Mouse (Mus musculus) lung, embryonic 14.5 days (tissue): ENCODE measurements around the gene Gm49384. TPM values are rescaled to one million over a fixed set of nuclear protein-coding genes. Genes with fewer than 3 reads are reported as not detected.

Experiments used
- ATAC-seq: fragments of 200-750 bp; cut with Nextera tagmentation; 2 replicates; pipeline ENCODE4 v1.8.0; 2017; ENCODE audit warnings: mild to moderate bottlenecking, moderate TSS enrichment, moderate library complexity; ENCODE audit not compliant: insufficient read depth
- DNase-seq: peaks from one replicate; pipeline ENCODE4 v3.0.0-alpha.2; 2015
- H3K27ac ChIP-seq: fragments of 300-500 bp; sonication (generic); 2 replicates; pipeline ENCODE4 v1.5.1; 2014; ENCODE audit warnings: low read depth, mild to moderate bottlenecking, moderate library complexity
- H3K27me3 ChIP-seq: fragments of 300-500 bp; sonication (generic); 2 replicates; pipeline ENCODE4 v1.6.1; 2014; ENCODE audit warnings: low read length, control low read depth; ENCODE audit not compliant: insufficient read depth
- H3K36me3 ChIP-seq: fragments of 300-500 bp; sonication (generic); 2 replicates; pipeline ENCODE4 v1.6.1; 2014; ENCODE audit warnings: control low read depth; ENCODE audit not compliant: insufficient read depth
- H3K4me1 ChIP-seq: fragments of 300-500 bp; sonication (generic); 2 replicates; pipeline ENCODE4 v1.6.1; 2014; ENCODE audit warnings: antibody characterized with exemption, control low read depth; ENCODE audit not compliant: insufficient read depth
- H3K4me2 ChIP-seq: fragments of 300-500 bp; sonication (generic); 2 replicates; pipeline ENCODE4 v1.6.1; 2014; ENCODE audit warnings: mild to moderate bottlenecking
- H3K4me3 ChIP-seq: fragments of 300-500 bp; sonication (generic); 2 replicates; pipeline ENCODE4 v1.5.1; 2014; ENCODE audit warnings: low read depth, low read length
- H3K9ac ChIP-seq: fragments of 300-500 bp; sonication (generic); 2 replicates; pipeline ENCODE4 v1.6.1; 2014
- H3K9me3 ChIP-seq: fragments of 300-500 bp; sonication (generic); 2 replicates; pipeline ENCODE4 v1.6.1; 2016; ENCODE audit warnings: low read depth, low read length, control low read depth
- CTCF ChIP-seq: IDR thresholded peaks from 2 replicates; pipeline ENCODE4 v1.5.1; 2016; ENCODE audit warnings: antibody characterized with exemption, low read depth
- WGBS: fragments of 180-500 bp; shearing (Covaris S2); extraction: QIAGEN DNeasy Blood & Tissue Kit; methylation state at CpG from one replicate; pipeline ENCODE4 v1.1.7; 2014; 5-methylcytosine and 5-hydroxymethylcytosine counted together
- polyA plus RNA-seq: library from polyadenylated mRNA; unstranded; fragments of >200 nt; fragmentation: Nextera tagmentation; extraction: Ambion mirVana; gene quantifications from 2 replicates; pipeline ENCODE4 v1.2.1, GENCODE M21; 2014

Gene Gm49384
- polyA plus RNA-seq, 1 experiment from 2014 or later, result 28.7 TPM

DNA sequence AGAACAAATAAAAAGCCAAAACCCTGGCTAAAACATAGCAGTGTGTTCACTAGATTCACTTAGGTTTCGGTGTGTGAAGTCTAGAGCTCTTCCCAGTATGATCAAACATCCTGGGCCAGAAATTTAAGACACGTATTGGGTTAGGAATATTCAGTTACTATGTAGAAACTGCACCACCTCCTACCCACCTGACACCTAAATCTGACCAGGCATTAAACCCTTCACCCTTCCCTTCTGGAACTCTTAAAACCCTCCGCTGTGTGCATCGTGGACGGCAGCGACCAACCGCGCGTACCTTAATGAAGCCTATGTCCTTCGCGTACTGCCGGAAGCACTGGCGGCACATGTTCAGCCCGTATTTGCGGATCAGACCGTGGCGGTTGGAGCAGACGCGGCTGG lies 45.7 kb downstream of the Gm49384 start:
- Histone ChIP-seq H3K4me3 (peak overlapping the region; percentile 74), H3K27ac (peak overlapping the region; percentile 96), H3K4me2 (peak overlapping the region; percentile 86), H3K27me3 (no peaks in the 10 kb centered on the region), H3K9ac (peak overlapping the region; percentile 89), H3K9me3 (no peaks in the 10 kb centered on the region), H3K36me3 (peaks cover 28% of the 10 kb centered on the region), H3K4me1 (no peaks in the 10 kb centered on the region)
- DNase-seq (peak; percentile 43), ATAC-seq (no peak)
- WGBS, result under 1% methylated on average over 19 of the region's 19 CpGs
- TF ChIP-seq CTCF, result no peak

DNA sequence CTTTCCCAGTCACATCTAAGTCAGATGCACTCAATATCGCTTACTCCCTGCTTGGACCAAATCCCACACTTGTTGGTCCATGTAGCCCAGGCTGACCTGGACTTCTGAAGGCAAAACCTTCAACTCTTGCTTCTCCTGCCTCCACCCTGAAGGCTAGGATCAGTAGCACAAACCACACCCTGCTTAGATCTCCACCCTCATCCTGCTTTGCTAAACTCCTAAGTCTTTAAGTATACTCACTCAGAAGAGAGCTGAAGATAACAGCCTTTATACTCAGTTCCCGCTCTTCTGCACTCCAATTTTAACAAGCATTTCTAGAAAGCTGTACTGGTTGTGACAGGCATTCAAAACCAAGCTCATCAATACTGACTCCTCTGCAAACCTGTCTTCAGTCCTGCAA lies 47.0 kb downstream of the Gm49384 start:
- TF ChIP-seq CTCF, result no peak
- Histone ChIP-seq H3K36me3 (peaks cover 28% of the 10 kb centered on the region), H3K4me2 (peak overlapping the region; percentile 86), H3K9ac (no peak overlapping the region), H3K4me3 (0 out of 2 replicates have a peak overlapping the region, but pooled peaks have one; percentile 74), H3K4me1 (no peaks in the 10 kb centered on the region), H3K27ac (no peak overlapping the region), H3K27me3 (no peaks in the 10 kb centered on the region), H3K9me3 (no peaks in the 10 kb centered on the region)
- no peak for ATAC-seq
- DNase-seq, result no peak
- 95% methylated on average over 2 of the region's 2 CpGs for WGBS

DNA sequence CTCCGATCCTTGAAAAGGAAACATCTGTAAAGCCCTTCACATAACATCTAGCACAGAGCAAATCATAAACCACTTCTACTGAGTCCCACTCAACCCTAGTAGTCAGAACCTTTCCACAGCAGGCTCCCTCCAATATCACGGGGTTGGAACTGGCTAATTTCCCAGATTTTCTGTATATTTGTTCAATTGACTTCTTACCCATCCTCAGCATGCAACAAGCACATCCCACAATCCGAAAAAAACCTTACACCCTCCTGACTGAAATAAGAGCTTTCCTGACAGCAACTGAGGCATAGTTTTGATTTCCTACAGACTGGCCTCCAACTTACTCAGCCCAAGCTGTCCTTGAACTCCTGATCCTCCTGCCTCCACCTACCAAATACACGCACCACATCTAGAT lies 47.6 kb downstream of the Gm49384 start:
- Histone ChIP-seq H3K9ac (no peak overlapping the region), H3K9me3 (no peaks in the 10 kb centered on the region), H3K4me3 (no peak overlapping the region), H3K4me1 (no peaks in the 10 kb centered on the region), H3K36me3 (peaks cover 28% of the 10 kb centered on the region), H3K27ac (no peak overlapping the region), H3K27me3 (no peaks in the 10 kb centered on the region), H3K4me2 (no peak overlapping the region)
- DNase-seq, result peak; percentile 33
- WGBS, result 76% methylated on average over 4 of the region's 4 CpGs
- no peak for TF ChIP-seq CTCF
- ATAC-seq, result no peak

DNA sequence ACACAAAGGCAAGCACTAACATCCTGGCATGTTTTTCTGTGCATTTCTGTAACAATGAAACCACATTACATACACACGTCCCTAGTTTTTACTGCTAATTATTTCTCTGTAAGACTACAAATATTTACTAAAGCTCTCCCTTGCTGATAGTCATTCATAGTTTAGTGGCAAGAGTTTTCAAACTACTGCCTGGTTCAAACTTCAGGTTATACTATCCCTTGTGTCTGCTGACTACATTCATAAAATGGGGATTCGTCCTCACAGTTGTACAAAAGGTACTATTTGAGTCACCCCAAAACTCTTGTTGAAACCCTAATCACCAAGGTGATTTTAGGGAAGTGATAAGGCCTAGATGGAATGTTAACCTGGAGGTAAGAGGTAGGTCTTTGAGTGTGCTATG lies 48.1 kb downstream of the Gm49384 start:
- Histone ChIP-seq H3K4me2 (no peak overlapping the region), H3K36me3 (peaks cover 28% of the 10 kb centered on the region), H3K4me1 (no peaks in the 10 kb centered on the region), H3K9ac (no peak overlapping the region), H3K9me3 (no peaks in the 10 kb centered on the region), H3K4me3 (no peak overlapping the region), H3K27ac (no peak overlapping the region), H3K27me3 (no peaks in the 10 kb centered on the region)
- no peak for DNase-seq
- no peak for ATAC-seq
- 72% methylated on average over 2 of the region's 2 CpGs for WGBS
- no peak for TF ChIP-seq CTCF

DNA sequence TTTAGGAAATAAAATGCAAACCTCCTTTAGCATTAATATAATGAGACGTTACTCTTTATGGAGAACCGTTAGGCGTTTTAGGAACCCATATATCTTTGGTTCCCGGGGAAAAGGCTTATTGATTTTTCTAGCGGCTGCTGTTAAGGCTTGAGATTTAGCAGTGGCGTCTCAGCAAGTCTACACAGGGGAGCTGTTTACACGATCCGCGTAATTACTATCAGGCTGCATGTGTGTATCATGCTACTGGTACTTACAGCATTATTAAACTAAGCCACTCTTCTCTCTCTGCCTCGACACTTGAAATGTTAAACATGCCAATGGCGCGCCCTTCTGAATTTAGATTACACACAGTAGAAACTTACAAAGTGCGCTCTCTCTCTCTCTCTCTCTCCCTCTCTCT lies 54.0 kb downstream of the Gm49384 start:
- 0 out of 2 replicates have a peak, but pooled peaks cover 3% of the 10 kb centered on the region for H3K36me3 ChIP-seq
- no peak for ATAC-seq
- no peaks in the 10 kb centered on the region for H3K4me1 ChIP-seq
- no peak for TF ChIP-seq CTCF
- no peak for DNase-seq
- H3K4me3 ChIP-seq, result no peak overlapping the region
- no peak overlapping the region for H3K9ac ChIP-seq
- 73% methylated on average over 13 of the region's 13 CpGs for WGBS
- H3K27ac ChIP-seq, result no peak overlapping the region
- no peaks in the 10 kb centered on the region for H3K9me3 ChIP-seq
- no peaks in the 10 kb centered on the region for H3K27me3 ChIP-seq
- H3K4me2 ChIP-seq, result no peak overlapping the region

DNA sequence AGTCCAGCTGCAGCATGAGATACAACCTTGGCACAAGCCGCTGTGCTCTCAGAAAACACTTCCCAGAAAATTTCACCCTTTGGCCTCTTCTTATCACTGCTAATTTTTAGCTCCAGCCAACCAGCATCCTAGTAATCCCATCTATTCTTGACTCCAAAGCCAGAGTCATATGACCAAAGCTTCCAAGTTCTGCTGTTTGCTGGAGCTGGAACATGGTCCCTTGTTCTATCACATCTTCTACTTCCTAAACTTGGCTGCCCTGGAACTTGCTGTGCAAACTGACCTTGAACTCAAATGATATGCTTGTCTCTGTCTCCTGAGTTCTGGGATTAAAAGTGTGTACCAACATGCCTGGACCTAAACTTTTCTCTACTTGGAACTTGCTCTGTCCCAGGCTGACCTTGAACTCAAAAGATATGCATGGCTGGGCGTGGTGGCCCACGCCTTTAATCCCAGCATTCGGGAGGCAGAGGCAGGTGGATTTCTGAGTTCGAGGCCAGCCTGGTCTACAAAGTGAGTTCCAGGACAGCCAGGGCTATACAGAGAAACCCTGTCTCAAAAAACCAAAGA lies 56.8 kb downstream of the Gm49384 start:
- ATAC-seq (no peak), DNase-seq (no peak)

DNA sequence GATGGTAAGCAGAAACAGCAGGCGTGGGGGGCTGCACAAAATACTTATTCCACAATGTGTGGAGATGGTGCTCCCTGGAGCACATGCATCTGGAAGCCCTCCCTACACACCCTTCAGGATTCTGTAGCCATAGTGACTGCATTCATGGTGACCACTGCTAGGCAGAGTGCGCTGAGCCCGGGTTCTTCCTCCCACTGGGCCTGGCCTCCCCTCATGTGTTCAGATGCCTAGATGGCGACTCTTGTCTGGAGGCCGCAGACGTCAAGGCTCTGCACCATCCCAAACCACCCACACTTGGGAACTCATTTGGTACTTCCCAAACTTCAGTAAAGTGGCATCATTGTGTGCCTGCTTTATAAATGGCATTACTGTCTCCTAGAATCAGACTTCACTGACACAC lies 60.6 kb downstream of the Gm49384 start:
- 69% methylated on average over 6 of the region's 6 CpGs for WGBS
- ATAC-seq (no peak), DNase-seq (no peak)
- Histone ChIP-seq H3K4me2 (no peak overlapping the region), H3K27me3 (no peaks in the 10 kb centered on the region), H3K9me3 (no peaks in the 10 kb centered on the region), H3K9ac (no peak overlapping the region), H3K4me1 (no peaks in the 10 kb centered on the region), H3K4me3 (no peak overlapping the region), H3K36me3 (no peaks in the 10 kb centered on the region), H3K27ac (no peak overlapping the region)
- no peak for TF ChIP-seq CTCF

More for the DNA sequence above, 56.8 kb downstream of the Gm49384 start:
- Histone ChIP-seq H3K9me3 (no peaks in the 10 kb centered on the region), H3K27me3 (no peaks in the 10 kb centered on the region), H3K4me2 (no peak overlapping the region), H3K9ac (no peak overlapping the region), H3K27ac (no peak overlapping the region), H3K4me1 (no peaks in the 10 kb centered on the region), H3K4me3 (no peak overlapping the region), H3K36me3 (no peaks in the 10 kb centered on the region)
- WGBS, result 86% methylated on average over 5 of the region's 5 CpGs
- no peak for TF ChIP-seq CTCF
